Mouse (Mus musculus) heart, embryonic 13.5 days (tissue): ENCODE data around the gene Frk. TPM values are rescaled to one million over a fixed set of nuclear protein-coding genes. Genes with fewer than 3 reads are reported as not detected.

Source experiments
- ATAC-seq: fragments of 200-750 bp; cut with Nextera tagmentation; 2 replicates; pipeline ENCODE4 v1.8.0; 2017; ENCODE audit warnings: moderate TSS enrichment; ENCODE audit not compliant: insufficient number of reproducible peaks, low FRiP score, low TSS enrichment; ENCODE audit errors: extremely low read depth
- H3K27ac ChIP-seq: fragments of 300-500 bp; sonication (generic); replicated peaks from 2 replicates; pipeline ENCODE4 v1.5.1; 2015; ENCODE audit warnings: moderate library complexity, mild to moderate bottlenecking, inconsistent platforms
- H3K27me3 ChIP-seq: fragments of 300-500 bp; sonication (generic); replicated peaks from 2 replicates; pipeline ENCODE4 v1.6.1; 2015; ENCODE audit warnings: mild to moderate bottlenecking, inconsistent platforms
- H3K36me3 ChIP-seq: fragments of 300-500 bp; sonication (generic); 2 replicates; pipeline ENCODE4 v1.6.1; 2015; ENCODE audit warnings: mild to moderate bottlenecking, inconsistent platforms
- H3K4me1 ChIP-seq: fragments of 300-500 bp; sonication (generic); 2 replicates; pipeline ENCODE4 v1.6.1; 2015; ENCODE audit warnings: inconsistent platforms
- H3K4me2 ChIP-seq: fragments of 300-500 bp; sonication (generic); 2 replicates; pipeline ENCODE4 v1.6.1; 2015; ENCODE audit warnings: inconsistent platforms, mild to moderate bottlenecking, moderate library complexity
- H3K4me3 ChIP-seq: fragments of 300-500 bp; sonication (generic); 2 replicates; pipeline ENCODE4 v1.5.1; 2015; ENCODE audit warnings: moderate library complexity, mild to moderate bottlenecking, inconsistent platforms
- H3K9ac ChIP-seq: fragments of 300-500 bp; sonication (generic); 2 replicates; pipeline ENCODE4 v1.6.1; 2015; ENCODE audit warnings: inconsistent platforms, mild to moderate bottlenecking, moderate library complexity
- H3K9me3 ChIP-seq: fragments of 300-500 bp; sonication (generic); 2 replicates; pipeline ENCODE4 v1.6.1; 2016; ENCODE audit warnings: inconsistent platforms
- WGBS: fragments of 180-500 bp; shearing (Covaris S2); methylation state at CpG from one replicate; pipeline ENCODE4 v1.1.7; 2015; ENCODE audit warnings: mixed read lengths; 5-methylcytosine and 5-hydroxymethylcytosine counted together
- polyA plus RNA-seq: library from polyadenylated mRNA; unstranded; fragments of >200 nt; fragmentation: Nextera tagmentation; extraction: Ambion mirVana; gene quantifications from 2 replicates; pipeline ENCODE4 v1.2.1, GENCODE M21; 2015

Frk gene
- polyA plus RNA-seq, 1 experiment from 2014 or later: 4.3 TPM

DNA sequence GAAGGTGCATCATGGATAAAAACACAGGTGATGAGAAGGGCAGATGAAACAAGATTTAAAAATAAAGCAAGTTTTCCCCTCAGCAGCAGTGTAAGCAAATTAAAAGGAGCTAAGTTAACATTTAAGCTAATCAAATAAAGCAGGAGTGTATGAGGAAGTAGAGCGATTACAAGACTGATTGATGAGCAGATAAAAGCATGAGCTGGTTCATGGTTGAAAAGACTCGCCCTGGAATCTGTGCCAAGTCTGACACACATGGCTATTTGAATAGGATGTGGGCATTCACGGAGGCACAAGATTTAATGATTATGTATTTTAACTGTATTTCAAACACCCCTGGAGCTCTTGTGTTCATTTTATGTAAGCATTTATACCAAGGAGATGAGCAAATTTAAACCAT is 28.0 kb downstream of the Frk start:
- no peak for ATAC-seq
- WGBS: 67% methylated on average over 3 of the region's 3 CpGs
- Histone ChIP-seq H3K4me1 (peaks cover 17% of the 10 kb centered on the region), H3K36me3 (no peaks in the 10 kb centered on the region), H3K9ac (no peak overlapping the region), H3K9me3 (no peaks in the 10 kb centered on the region), H3K4me2 (no peak overlapping the region), H3K27me3 (no peaks in the 10 kb centered on the region), H3K4me3 (no peak overlapping the region), H3K27ac (no peak overlapping the region)

DNA sequence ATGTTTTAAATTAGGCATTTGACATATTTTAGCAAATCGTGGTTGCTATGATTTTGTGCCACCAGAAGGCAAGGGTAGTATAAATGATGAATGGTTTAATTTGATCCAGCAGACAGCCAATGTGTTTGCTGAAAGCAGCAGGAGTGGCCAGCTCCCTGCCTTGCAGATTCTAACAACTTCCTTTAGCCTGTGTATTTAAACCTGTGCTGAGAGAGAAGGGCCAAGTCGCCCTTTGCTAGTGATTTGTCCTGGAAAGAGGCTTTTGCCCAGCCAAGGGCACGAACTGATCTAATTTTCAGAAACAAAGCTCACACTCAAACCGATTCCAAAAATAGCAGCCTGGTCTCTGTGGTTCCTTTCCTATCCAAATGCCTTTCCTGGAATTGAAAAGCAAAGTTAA is 29.4 kb downstream of the Frk start:
- H3K9me3 ChIP-seq: no peaks in the 10 kb centered on the region
- no peak for ATAC-seq
- H3K4me1 ChIP-seq: peaks cover 17% of the 10 kb centered on the region
- no peaks in the 10 kb centered on the region for H3K27me3 ChIP-seq
- WGBS: 17% methylated on average over 4 of the region's 4 CpGs
- H3K4me3 ChIP-seq: no peak overlapping the region
- no peaks in the 10 kb centered on the region for H3K36me3 ChIP-seq
- peak overlapping the region; percentile 50; the same call in 1 of the 2 replicates for H3K9ac ChIP-seq
- H3K4me2 ChIP-seq: peak overlapping the region; percentile 54
- peak overlapping the region; percentile 60 for H3K27ac ChIP-seq

DNA sequence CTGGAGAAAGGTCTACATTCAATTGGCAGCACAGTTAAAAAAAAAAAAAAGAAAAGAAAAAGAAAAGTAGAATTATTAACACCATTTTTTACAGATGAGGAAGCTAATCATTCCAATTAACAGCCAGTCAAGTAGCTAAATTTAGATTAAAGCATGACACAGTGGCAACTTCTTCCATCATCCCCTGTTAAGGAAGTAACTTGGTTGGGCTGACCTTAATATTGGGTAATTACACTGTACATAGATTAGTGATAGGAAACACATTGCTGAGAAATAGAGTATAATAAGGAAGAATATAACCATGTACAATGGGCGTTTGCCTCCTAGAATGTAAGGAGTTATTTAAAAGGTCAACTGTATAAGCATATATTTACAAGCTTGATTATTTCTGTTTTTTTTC is 42.4 kb downstream of the Frk start:
- no peak overlapping the region for H3K4me3 ChIP-seq
- H3K4me1 ChIP-seq: no peaks in the 10 kb centered on the region
- WGBS: 70% methylated on average over 1 of the region's 1 CpGs
- H3K9me3 ChIP-seq: no peaks in the 10 kb centered on the region
- H3K9ac ChIP-seq: no peak overlapping the region
- no peaks in the 10 kb centered on the region for H3K36me3 ChIP-seq
- H3K4me2 ChIP-seq: no peak overlapping the region
- ATAC-seq: no peak
- H3K27ac ChIP-seq: no peak overlapping the region
- no peaks in the 10 kb centered on the region for H3K27me3 ChIP-seq

DNA sequence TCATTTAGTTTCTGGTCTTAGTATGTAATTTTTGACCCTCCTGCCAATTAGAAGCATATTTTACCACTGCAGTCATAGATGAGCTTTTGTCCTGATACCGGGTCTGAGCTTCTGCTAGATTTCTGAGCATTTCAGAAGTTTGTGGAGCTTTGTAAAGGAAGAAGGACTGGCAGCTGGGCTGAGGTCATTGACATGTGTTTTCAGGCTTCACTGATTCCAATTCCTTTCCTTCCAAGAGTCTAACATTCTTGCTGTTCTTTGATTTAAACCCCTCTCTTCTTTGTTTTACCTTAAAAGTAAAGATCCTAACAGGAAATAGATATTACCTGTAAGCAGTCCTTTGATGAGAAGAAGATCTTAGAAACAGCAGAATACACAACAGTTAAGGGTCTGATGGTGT is 48.6 kb downstream of the Frk start:
- no peak overlapping the region for H3K9ac ChIP-seq
- H3K4me3 ChIP-seq: no peak overlapping the region
- no peak overlapping the region for H3K27ac ChIP-seq
- H3K36me3 ChIP-seq: no peaks in the 10 kb centered on the region
- no peaks in the 10 kb centered on the region for H3K9me3 ChIP-seq
- no peak for ATAC-seq
- no peaks in the 10 kb centered on the region for H3K27me3 ChIP-seq
- H3K4me1 ChIP-seq: no peaks in the 10 kb centered on the region
- no peak overlapping the region for H3K4me2 ChIP-seq
- 50% methylated on average over 1 of the region's 1 CpGs for WGBS

DNA sequence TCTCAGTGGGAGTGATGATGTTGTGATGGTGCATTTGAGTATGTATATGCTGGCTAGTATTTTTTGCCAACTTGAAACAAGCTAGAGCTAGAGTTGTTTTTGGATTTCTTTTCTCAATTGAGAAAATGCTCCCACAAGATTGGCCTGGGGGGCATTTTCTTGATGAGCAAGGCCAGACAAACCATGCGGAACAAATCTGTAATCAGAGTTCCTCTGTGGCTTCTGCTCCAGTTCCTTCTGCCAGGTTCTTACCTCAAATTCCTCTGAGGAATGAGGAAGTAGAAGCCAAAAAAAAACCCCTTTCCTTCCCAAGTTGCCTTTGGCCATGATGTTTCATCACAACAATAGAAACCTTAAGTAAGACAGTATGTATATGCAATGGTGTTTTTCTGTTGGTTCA is 49.3 kb downstream of the Frk start:
- no peak for ATAC-seq
- Histone ChIP-seq H3K4me2 (no peak overlapping the region), H3K9ac (no peak overlapping the region), H3K4me1 (no peaks in the 10 kb centered on the region), H3K27me3 (no peaks in the 10 kb centered on the region), H3K27ac (no peak overlapping the region), H3K9me3 (no peaks in the 10 kb centered on the region), H3K36me3 (no peaks in the 10 kb centered on the region), H3K4me3 (no peak overlapping the region)
- WGBS: 71% methylated on average over 1 of the region's 1 CpGs

DNA sequence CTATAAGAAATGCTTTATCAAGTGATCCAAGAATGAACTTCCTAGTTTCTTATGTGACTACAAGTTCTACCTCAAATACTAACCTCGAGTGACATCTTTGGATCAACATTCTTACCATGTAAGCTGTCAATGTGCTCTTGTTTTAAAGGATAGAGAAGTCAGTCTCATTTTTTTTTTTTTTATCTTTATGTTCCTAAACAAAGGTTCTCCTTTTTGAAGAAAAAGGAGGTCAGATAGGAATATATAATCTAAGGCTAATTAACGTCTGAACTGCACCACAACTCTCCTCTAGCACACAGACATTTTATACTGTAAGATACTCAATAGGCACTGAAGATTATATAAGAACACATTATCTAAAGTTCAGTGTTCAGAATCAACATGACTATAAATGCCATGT is 57.5 kb downstream of the Frk start:
- H3K36me3 ChIP-seq: no peaks in the 10 kb centered on the region
- no peaks in the 10 kb centered on the region for H3K4me1 ChIP-seq
- no peak overlapping the region for H3K27ac ChIP-seq
- ATAC-seq: no peak
- H3K9me3 ChIP-seq: no peaks in the 10 kb centered on the region
- no peak overlapping the region for H3K9ac ChIP-seq
- no peak overlapping the region for H3K4me3 ChIP-seq
- 75% methylated on average over 2 of the region's 2 CpGs for WGBS
- no peaks in the 10 kb centered on the region for H3K27me3 ChIP-seq
- no peak overlapping the region for H3K4me2 ChIP-seq

DNA sequence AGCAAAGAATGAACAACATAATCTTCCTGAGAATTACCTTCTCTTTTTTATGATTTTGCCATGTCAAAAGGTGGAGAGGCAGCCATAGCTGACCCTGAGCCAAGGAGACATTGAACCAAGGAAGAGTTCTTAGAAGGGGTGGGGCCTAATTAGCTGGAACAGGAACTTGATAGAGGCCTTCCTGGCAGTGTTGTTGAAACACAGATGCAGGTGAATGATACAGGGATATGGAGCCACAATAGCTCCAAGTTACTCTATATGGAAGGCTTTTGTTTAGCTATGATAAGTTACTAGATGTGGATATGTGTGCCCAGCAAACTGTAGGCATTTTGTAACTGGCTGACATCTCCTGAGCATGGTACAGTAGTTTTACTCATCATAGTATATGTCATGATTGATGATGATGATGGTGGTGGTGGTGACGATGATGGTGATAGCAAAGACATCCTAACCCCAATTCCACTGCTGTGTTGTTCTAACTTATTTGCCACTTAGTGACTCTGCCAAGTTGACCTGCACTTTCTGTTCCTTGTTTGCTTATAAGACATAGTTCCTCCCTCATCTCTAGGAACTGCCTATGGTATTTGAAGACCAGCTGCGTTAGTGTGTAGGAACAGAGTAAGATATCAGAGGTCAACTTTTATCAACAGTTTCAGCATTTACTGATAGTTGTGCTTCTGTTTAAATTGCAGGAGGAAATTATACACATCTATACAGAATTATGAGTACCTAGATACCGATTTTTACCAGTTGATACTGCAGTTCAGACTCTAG is 58.7 kb downstream of the Frk start:
- WGBS: 71% methylated on average over 3 of the region's 3 CpGs
- Histone ChIP-seq H3K27ac (no peak overlapping the region), H3K4me2 (no peak overlapping the region), H3K9me3 (no peaks in the 10 kb centered on the region), H3K36me3 (no peaks in the 10 kb centered on the region), H3K4me1 (no peaks in the 10 kb centered on the region), H3K4me3 (no peak overlapping the region), H3K27me3 (no peaks in the 10 kb centered on the region), H3K9ac (no peak overlapping the region)
- ATAC-seq: no peak

DNA sequence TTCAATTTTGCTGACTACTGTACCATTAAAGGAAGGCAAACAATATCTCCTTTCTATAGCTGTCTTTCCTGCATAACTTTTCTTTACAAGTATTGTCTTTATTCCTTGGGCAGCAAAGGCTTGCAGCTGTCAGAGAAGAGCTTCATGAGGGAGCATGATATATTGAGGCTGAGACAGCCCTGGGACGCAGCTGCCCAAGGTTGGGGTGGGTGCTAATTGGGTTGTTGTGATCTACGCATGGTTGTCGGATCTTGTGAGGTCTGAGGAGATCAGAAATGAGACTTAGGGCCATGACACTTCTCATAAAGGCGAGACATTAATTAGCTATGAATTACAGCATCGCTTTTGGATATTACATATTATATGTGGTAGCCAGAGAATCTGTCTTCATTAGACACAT is 67.4 kb downstream of the Frk start:
- Histone ChIP-seq H3K9me3 (no peaks in the 10 kb centered on the region), H3K9ac (no peak overlapping the region), H3K4me1 (no peaks in the 10 kb centered on the region), H3K4me3 (no peak overlapping the region), H3K27ac (no peak overlapping the region), H3K4me2 (no peak overlapping the region), H3K36me3 (no peaks in the 10 kb centered on the region), H3K27me3 (no peaks in the 10 kb centered on the region)
- no peak for ATAC-seq
- 83% methylated on average over 5 of the region's 5 CpGs for WGBS

DNA sequence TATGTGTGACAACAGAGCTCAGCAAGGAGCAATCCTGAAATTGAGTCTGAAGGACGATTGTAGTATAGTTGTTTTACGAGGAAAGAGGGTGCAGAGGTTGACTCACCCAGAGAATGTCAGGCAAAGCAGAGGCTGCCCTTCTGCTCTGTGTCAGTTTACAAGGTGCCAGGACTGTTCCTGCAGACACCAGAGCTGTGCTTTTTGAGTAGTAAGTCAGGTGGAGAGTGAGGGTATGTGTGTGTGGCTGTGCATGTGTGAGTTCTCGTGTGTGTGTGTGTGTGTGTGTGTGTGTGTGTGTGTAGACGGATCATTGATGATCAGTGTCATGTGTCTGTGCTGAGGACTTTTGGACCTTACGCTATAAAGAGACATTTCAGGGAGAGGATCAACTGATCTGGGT is 68.4 kb downstream of the Frk start:
- no peaks in the 10 kb centered on the region for H3K27me3 ChIP-seq
- 68% methylated on average over 5 of the region's 5 CpGs for WGBS
- H3K9me3 ChIP-seq: no peaks in the 10 kb centered on the region
- H3K36me3 ChIP-seq: no peaks in the 10 kb centered on the region
- no peak overlapping the region for H3K4me2 ChIP-seq
- H3K4me3 ChIP-seq: no peak overlapping the region
- no peak overlapping the region for H3K27ac ChIP-seq
- ATAC-seq: no peak
- no peak overlapping the region for H3K9ac ChIP-seq
- H3K4me1 ChIP-seq: no peaks in the 10 kb centered on the region

DNA sequence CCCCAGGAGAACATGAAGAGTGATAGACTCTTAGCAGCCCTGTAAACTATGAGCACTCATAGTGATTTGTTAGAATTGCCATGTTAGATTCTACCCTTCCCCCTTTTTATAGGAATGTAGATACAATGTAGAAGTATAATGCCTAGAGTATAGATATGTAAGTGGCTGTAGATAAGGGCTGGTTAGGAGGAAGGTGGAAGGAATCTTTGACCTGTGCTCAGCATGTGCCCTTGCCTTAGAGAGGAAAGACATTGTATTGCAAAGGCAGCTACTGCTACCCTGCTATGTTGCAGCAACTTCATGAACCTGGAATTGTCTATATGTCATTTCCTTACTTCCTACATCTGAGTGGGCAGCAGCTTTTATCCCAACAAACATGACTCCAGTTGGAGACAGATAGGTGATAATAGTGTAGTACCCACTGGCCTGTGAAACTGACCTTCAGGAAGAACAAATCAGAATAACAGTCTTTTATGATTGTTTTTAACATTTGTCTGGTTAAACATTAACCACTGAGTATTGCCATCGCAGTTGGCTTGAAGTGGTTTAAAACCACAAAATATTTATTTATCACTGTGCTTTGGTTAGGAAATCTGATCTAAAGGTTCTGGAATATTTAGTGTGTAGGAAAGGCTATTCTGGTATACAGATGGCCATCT is 80.4 kb downstream of the Frk start:
- no peaks in the 10 kb centered on the region for H3K27me3 ChIP-seq
- 85% methylated on average over 1 of the region's 1 CpGs for WGBS
- ATAC-seq: no peak

DNA sequence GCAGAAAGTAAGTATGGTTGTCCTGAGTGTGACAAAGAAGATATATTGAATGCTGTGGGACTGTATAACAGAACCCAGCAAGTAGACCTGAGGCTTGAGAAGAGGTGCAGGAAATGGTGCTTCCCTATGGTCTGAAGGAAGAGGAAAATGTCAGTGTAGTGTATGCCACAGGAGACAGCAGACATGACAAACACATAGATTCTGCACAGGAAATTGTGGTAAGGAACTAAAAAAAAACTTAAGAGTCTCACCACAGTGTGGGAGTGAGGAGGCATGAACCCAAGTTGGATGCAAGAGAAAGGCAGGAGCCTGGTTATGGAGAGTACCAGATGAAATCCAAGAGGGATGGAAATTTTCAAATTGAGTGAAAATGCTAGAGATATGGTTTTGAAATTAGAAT is 132.3 kb downstream of the Frk start:
- ATAC-seq: no peak
- Histone ChIP-seq H3K27me3 (no peaks in the 10 kb centered on the region), H3K4me2 (no peak overlapping the region), H3K36me3 (no peaks in the 10 kb centered on the region), H3K27ac (no peak overlapping the region), H3K9me3 (no peaks in the 10 kb centered on the region), H3K9ac (no peak overlapping the region), H3K4me3 (no peak overlapping the region), H3K4me1 (no peaks in the 10 kb centered on the region)

More for the DNA sequence above, 80.4 kb downstream of the Frk start:
- no peak overlapping the region for H3K9ac ChIP-seq
- H3K27ac ChIP-seq: no peak overlapping the region
- no peaks in the 10 kb centered on the region for H3K9me3 ChIP-seq
- H3K4me2 ChIP-seq: no peak overlapping the region
- no peaks in the 10 kb centered on the region for H3K4me1 ChIP-seq
- no peak overlapping the region for H3K4me3 ChIP-seq
- peaks cover 4% of the 10 kb centered on the region; the same call in 1 of the 2 replicates for H3K36me3 ChIP-seq

DNA sequence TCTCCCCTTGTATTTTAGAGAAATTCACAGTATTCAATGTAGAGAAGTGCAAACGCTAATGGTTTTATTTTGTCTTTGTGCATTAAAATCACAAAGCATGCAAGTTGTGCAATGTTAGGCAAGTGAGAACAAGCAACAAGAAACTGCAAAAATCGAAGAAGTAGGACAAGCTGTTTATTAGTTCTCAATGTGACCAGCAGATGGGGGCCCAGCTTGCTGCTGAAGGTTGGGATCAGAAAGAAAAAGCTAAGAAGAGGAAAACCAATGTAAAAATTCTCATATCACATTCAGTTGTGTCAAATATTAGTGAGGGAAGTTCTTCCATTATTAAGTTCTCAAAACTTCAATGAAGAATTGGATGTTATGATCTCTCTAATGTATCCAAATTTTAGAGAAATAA is 134.0 kb downstream of the Frk start:
- Histone ChIP-seq H3K27ac (no peak overlapping the region), H3K9ac (no peak overlapping the region), H3K36me3 (no peaks in the 10 kb centered on the region), H3K4me3 (no peak overlapping the region), H3K4me2 (no peak overlapping the region), H3K27me3 (no peaks in the 10 kb centered on the region), H3K9me3 (no peaks in the 10 kb centered on the region), H3K4me1 (no peaks in the 10 kb centered on the region)
- no peak for ATAC-seq
- 63% methylated on average over 2 of the region's 2 CpGs for WGBS
